Mouse (Mus musculus) limb, embryonic 15.5 days (tissue): ENCODE data around the gene Cmip. TPM values are rescaled to one million over a fixed set of nuclear protein-coding genes. Genes with fewer than 3 reads are reported as not detected.

ENCODE experiments used
- microRNA-seq: library from miRNA; unstranded; fragments of <30 nt; microRNA quantifications from one replicate; pipeline ENCODE4, GENCODE M21; 2016
- polyA plus RNA-seq: library from polyadenylated mRNA; unstranded; fragments of >200 nt; fragmentation: Nextera tagmentation; extraction: Ambion mirVana; gene quantifications from 2 replicates; pipeline ENCODE4 v1.2.1, GENCODE M21; 2015

Cmip gene
- polyA plus RNA-seq, 1 experiment from 2014 or later: 18.8 TPM

Small RNA genes lying within 50 kb of the gene (microRNA-seq; reads per million reads assigned to microRNA genes)
- gene Mir7077: not detected
- gene Mir7078: not detected

Other genes with a start within 250 kb of the Cmip start
- gene Pkd1l2, start 174.6 kb upstream of the Cmip start, polyA plus RNA-seq: 0.21 and 0.41 TPM in 2 replicates
- 0.35 and 0.47 TPM in 2 replicates for gene Bco1, start 161.2 kb upstream of the Cmip start, polyA plus RNA-seq
- 2.6 and 3.7 TPM in 2 replicates for gene Gan, start 98.9 kb upstream of the Cmip start, polyA plus RNA-seq
- gene Plcg2, start 241.2 kb downstream of the Cmip start, polyA plus RNA-seq: 3.8 and 4.6 TPM in 2 replicates